Mouse (Mus musculus): ENCODE data around the gene Mtg1.

Mtg1 gene

DNA sequence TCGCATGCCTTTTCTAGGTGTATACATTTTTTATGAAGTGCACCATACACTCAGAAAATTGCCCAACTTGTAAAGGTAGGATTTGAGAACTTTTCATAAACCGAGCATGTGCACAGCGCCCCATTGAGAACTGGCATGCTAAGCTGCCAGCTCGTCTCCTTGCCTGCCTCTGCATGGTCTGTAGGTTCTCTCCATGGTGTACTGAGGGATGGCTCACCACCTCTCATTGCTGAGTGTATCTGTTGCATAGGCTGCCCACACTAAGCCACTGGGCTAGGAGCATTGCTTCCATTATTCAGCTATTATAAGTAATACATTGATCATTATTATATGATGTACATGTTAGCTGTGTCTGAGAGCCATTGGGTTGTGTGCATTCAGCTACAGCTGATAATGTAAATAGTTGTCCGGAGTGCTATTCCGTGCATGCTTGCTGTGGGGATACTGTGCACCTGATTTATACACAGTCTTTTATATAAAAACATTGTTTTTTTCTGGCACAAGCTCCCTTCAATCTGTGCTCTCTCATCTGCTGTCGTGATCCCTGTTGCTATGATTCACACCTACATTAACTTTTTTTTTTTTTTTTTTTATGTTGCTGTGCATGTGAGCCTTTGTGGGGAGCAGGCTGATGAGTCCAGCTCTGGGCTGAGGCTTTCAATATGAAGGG lies 50.5 kb downstream of the Mtg1 start:
- peak; percentile 52 for ATAC-seq (ENCODE audit: low TSS enrichment)

DNA sequence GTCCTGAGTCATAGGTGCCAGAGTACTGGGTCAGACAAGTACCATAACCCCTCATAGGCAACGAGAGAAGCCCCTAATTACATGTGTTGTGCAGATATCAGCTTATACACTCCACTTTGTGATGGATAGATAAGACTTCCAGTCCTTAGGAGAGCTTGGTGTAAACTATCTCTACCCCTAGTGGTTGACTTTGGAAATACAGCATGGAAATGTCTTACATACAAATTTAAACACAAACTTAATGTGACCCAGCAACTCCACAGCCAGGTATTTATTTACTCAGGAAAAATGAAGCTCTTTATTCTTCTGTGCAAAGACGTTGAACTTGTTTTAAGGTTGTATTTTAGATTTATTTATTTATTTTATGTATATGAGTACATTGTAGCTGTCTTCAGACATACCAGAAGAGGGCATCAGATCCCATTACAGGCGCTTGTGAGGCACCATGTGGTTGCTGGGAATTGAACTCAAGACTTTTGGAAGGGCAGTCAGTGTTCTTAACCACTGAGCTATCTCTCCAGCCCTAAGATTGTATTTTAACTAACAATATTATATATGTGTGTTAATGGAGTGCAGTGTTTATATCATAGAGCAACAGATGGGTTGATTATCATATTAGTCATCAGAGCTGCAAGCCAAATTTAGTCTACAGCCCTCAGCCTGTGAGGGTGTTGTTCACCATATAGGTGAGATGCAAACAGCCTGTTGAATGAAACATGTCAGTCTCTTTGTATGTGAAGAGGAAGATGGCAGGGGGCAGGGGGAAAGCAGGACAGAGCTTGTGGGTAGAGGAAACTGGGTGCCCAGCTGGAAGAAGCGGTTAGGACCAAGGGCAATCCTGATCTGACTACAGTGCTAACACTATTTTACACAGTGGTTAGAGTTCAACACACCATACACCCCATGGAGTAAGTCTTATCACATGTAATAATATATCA lies 51.3 kb downstream of the Mtg1 start:
- ATAC-seq (ENCODE audit: low TSS enrichment): no peak

- no peak for ATAC-seq (ENCODE audit: low TSS enrichment)
These were observed 53.1 kb downstream of the Mtg1 start for GRCm38 (mm10) chr7:140190435-140190834.

DNA sequence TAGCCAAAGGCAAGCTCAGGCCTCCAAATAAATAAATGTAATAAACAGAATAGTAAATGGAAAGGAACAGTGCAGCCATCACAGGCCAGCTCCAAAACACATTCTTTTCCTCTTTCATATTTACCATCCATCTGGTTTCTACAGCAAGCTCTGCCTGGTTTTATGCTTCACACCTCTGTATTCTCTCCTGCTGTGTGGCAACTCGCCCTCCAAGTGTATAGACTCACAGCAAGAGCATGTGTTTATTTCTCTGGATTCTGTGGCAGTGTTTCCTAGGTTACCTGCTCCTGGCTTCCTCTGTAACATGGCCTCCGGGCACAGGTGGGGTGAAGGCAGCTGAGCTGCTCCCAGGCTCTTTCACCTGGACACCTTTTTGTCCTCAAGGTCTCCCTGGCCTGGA lies 55.1 kb downstream of the Mtg1 start:
- no peak for ATAC-seq (ENCODE audit: low TSS enrichment)

GRCm38 (mm10) chr7:140192851-140193250 lies 55.5 kb downstream of the Mtg1 start:
- no peak for ATAC-seq (ENCODE audit: low TSS enrichment)

- peak; percentile 64; the same call in 1 of the 2 replicates for ATAC-seq (ENCODE audit: low TSS enrichment)
These were observed 56.7 kb downstream of the Mtg1 start for GRCm38 (mm10) chr7:140194031-140194430.

DNA sequence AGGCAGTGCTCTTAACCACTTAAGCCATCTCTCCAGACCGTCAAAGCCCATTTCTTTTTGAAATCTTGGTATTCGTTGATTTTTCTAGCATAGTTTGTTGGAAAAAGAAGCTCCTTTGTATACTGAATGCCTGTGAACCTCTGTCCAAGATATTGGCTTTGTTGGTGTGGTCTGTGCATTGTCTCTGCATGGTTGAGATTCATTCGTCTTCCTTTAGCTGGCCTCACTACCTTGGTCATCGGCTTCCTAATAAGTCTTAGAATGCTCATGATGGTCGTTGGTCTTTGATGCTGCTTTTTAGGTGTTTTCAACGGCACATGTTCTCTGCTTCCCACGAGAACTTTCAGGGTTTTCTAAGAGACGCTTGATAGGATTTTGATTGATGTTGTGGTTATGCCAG lies 58.6 kb downstream of the Mtg1 start:
- ATAC-seq (ENCODE audit: low TSS enrichment): no peak

Measured in frontal cortex, adult (tissue).